Mouse (Mus musculus): ENCODE data around the gene Prex1. TPM values are rescaled to one million over a fixed set of nuclear protein-coding genes. Genes with fewer than 3 reads are reported as not detected.

Prex1 gene
- polyA plus RNA-seq, 1 experiment from 2014 or later: 29.7 TPM

GRCm38 (mm10) chr2:166652672-166653071 lies 61.0 kb downstream of the Prex1 start:
- 51% methylated on average over 4 of the region's 4 CpGs for WGBS
- Histone ChIP-seq H3K4me1 (replicated peaks) (peaks cover 58% of the 10 kb centered on the region), H3K9ac (no peak overlapping the region), H3K27ac (no peak overlapping the region; the same call in 1 of the 2 replicates), H3K9me3 (no peaks in the 10 kb centered on the region), H3K36me3 (no peaks in the 10 kb centered on the region), H3K4me2 (no peak overlapping the region), H3K27me3 (no peaks in the 10 kb centered on the region), H3K4me3 (no peak overlapping the region)
- no peak for ATAC-seq (ENCODE audit: low FRiP score)

GRCm38 (mm10) chr2:166651317-166652030 lies 62.2 kb downstream of the Prex1 start:
- Histone ChIP-seq H3K27me3 (no peaks in the 10 kb centered on the region), H3K9me3 (no peaks in the 10 kb centered on the region), H3K9ac (0 out of 2 replicates have a peak overlapping the region, but pooled peaks have one; percentile 0), H3K4me3 (no peak overlapping the region), H3K4me1 (replicated peaks) (peaks cover 51% of the 10 kb centered on the region), H3K4me2 (no peak overlapping the region), H3K27ac (peak overlapping the region; percentile 30; the same call in 1 of the 2 replicates), H3K36me3 (0 out of 2 replicates have a peak, but pooled peaks cover 1% of the 10 kb centered on the region)
- 77% methylated on average over 10 of the region's 10 CpGs for WGBS
- no peak for ATAC-seq (ENCODE audit: low FRiP score)

GRCm38 (mm10) chr2:166650414-166650813 lies 63.2 kb downstream of the Prex1 start:
- H3K4me1 ChIP-seq (replicated peaks): peaks cover 41% of the 10 kb centered on the region
- no peak for ATAC-seq (ENCODE audit: low FRiP score)
- peaks cover 5% of the 10 kb centered on the region; the same call in 1 of the 2 replicates for H3K36me3 ChIP-seq
- no peak overlapping the region for H3K9ac ChIP-seq
- H3K9me3 ChIP-seq: no peaks in the 10 kb centered on the region
- no peak overlapping the region for H3K4me2 ChIP-seq
- no peak overlapping the region for H3K4me3 ChIP-seq
- 26% methylated on average over 9 of the region's 9 CpGs for WGBS
- no peaks in the 10 kb centered on the region for H3K27me3 ChIP-seq
- H3K27ac ChIP-seq: peak overlapping the region; percentile 30; the same call in 1 of the 2 replicates

- no peaks in the 10 kb centered on the region for H3K27me3 ChIP-seq
- ATAC-seq (ENCODE audit: low FRiP score): no peak
- no peaks in the 10 kb centered on the region for H3K9me3 ChIP-seq
- WGBS: 78% methylated on average over 7 of the region's 7 CpGs
- H3K4me2 ChIP-seq: no peak overlapping the region
- no peak overlapping the region for H3K9ac ChIP-seq
- no peak overlapping the region for H3K27ac ChIP-seq
- H3K4me3 ChIP-seq: no peak overlapping the region
- peaks cover 28% of the 10 kb centered on the region for H3K4me1 ChIP-seq (replicated peaks)
- peaks cover 5% of the 10 kb centered on the region; the same call in 1 of the 2 replicates for H3K36me3 ChIP-seq
These were observed 66.4 kb downstream of the Prex1 start for GRCm38 (mm10) chr2:166647242-166647641.

GRCm38 (mm10) chr2:166646434-166647088 lies 67.1 kb downstream of the Prex1 start:
- 71% methylated on average over 12 of the region's 12 CpGs for WGBS
- no peak overlapping the region for H3K4me3 ChIP-seq

GRCm38 (mm10) chr2:166644816-166645215 lies 68.8 kb downstream of the Prex1 start:
- Histone ChIP-seq H3K9ac (0 out of 2 replicates have a peak overlapping the region, but pooled peaks have one; percentile 3), H3K4me1 (replicated peaks) (peaks cover 11% of the 10 kb centered on the region), H3K27me3 (no peaks in the 10 kb centered on the region), H3K27ac (no peak overlapping the region), H3K4me3 (no peak overlapping the region), H3K9me3 (no peaks in the 10 kb centered on the region), H3K4me2 (no peak overlapping the region), H3K36me3 (peaks cover 14% of the 10 kb centered on the region; the same call in 1 of the 2 replicates)
- WGBS: 76% methylated on average over 11 of the region's 11 CpGs
- no peak for ATAC-seq (ENCODE audit: low FRiP score)

More at GRCm38 (mm10) chr2:166646434-166647088, 67.1 kb downstream of the Prex1 start:
- ATAC-seq (ENCODE audit: low FRiP score): no peak
- no peaks in the 10 kb centered on the region for H3K27me3 ChIP-seq
- peak overlapping the region; percentile 9; the same call in 1 of the 2 replicates for H3K9ac ChIP-seq
- H3K4me2 ChIP-seq: no peak overlapping the region
- H3K9me3 ChIP-seq: no peaks in the 10 kb centered on the region
- H3K4me1 ChIP-seq (replicated peaks): peaks cover 25% of the 10 kb centered on the region
- H3K27ac ChIP-seq: no peak overlapping the region; the same call in 1 of the 2 replicates
- H3K36me3 ChIP-seq: peaks cover 5% of the 10 kb centered on the region; the same call in 1 of the 2 replicates

GRCm38 (mm10) chr2:166642581-166642987 lies 71.0 kb downstream of the Prex1 start:
- peaks cover 28% of the 10 kb centered on the region for H3K4me1 ChIP-seq (replicated peaks)
- H3K9me3 ChIP-seq: no peaks in the 10 kb centered on the region
- no peak for ATAC-seq (ENCODE audit: low FRiP score)
- H3K27me3 ChIP-seq: no peaks in the 10 kb centered on the region
- H3K27ac ChIP-seq: no peak overlapping the region
- WGBS: 92% methylated on average over 8 of the region's 8 CpGs
- no peak overlapping the region for H3K4me3 ChIP-seq
- H3K4me2 ChIP-seq: no peak overlapping the region
- H3K36me3 ChIP-seq: peaks cover 14% of the 10 kb centered on the region; the same call in 1 of the 2 replicates
- H3K9ac ChIP-seq: no peak overlapping the region

GRCm38 (mm10) chr2:166639750-166640149 lies 73.9 kb downstream of the Prex1 start:
- Histone ChIP-seq H3K4me3 (no peak overlapping the region), H3K36me3 (peaks cover 9% of the 10 kb centered on the region; the same call in 1 of the 2 replicates), H3K4me2 (no peak overlapping the region), H3K27ac (no peak overlapping the region), H3K9ac (no peak overlapping the region), H3K27me3 (no peaks in the 10 kb centered on the region), H3K4me1 (replicated peaks) (peaks cover 37% of the 10 kb centered on the region), H3K9me3 (no peaks in the 10 kb centered on the region)
- ATAC-seq (ENCODE audit: low FRiP score): no peak
- WGBS: 94% methylated on average over 5 of the region's 5 CpGs

GRCm38 (mm10) chr2:166638947-166639641 lies 74.5 kb downstream of the Prex1 start:
- Histone ChIP-seq H3K4me3 (no peak overlapping the region), H3K9ac (no peak overlapping the region), H3K36me3 (peaks cover 9% of the 10 kb centered on the region; the same call in 1 of the 2 replicates), H3K4me1 (replicated peaks) (peaks cover 36% of the 10 kb centered on the region), H3K9me3 (no peaks in the 10 kb centered on the region), H3K27ac (no peak overlapping the region), H3K4me2 (no peak overlapping the region), H3K27me3 (no peaks in the 10 kb centered on the region)
- ATAC-seq (ENCODE audit: low FRiP score): no peak
- 79% methylated on average over 18 of the region's 18 CpGs for WGBS

GRCm38 (mm10) chr2:166638079-166638800 lies 75.4 kb downstream of the Prex1 start:
- WGBS: 74% methylated on average over 13 of the region's 13 CpGs
- H3K4me1 ChIP-seq (replicated peaks): peaks cover 36% of the 10 kb centered on the region
- H3K4me3 ChIP-seq: no peak overlapping the region

GRCm38 (mm10) chr2:166637673-166637990 lies 76.0 kb downstream of the Prex1 start:
- Histone ChIP-seq H3K9me3 (no peaks in the 10 kb centered on the region), H3K9ac (peak overlapping the region; percentile 31; the same call in 1 of the 2 replicates), H3K4me3 (no peak overlapping the region), H3K4me1 (replicated peaks) (peaks cover 38% of the 10 kb centered on the region), H3K27ac (peak overlapping the region; percentile 60; the same call in 1 of the 2 replicates), H3K27me3 (no peaks in the 10 kb centered on the region), H3K36me3 (peaks cover 15% of the 10 kb centered on the region; the same call in 1 of the 2 replicates), H3K4me2 (no peak overlapping the region)
- ATAC-seq (ENCODE audit: low FRiP score): no peak
- WGBS: 52% methylated on average over 4 of the region's 4 CpGs

More at GRCm38 (mm10) chr2:166638079-166638800, 75.4 kb downstream of the Prex1 start:
- H3K4me2 ChIP-seq: no peak overlapping the region
- no peaks in the 10 kb centered on the region for H3K9me3 ChIP-seq
- peaks cover 9% of the 10 kb centered on the region; the same call in 1 of the 2 replicates for H3K36me3 ChIP-seq
- no peak for ATAC-seq (ENCODE audit: low FRiP score)
- 0 out of 2 replicates have a peak overlapping the region, but pooled peaks have one; percentile 60 for H3K27ac ChIP-seq
- H3K27me3 ChIP-seq: no peaks in the 10 kb centered on the region
- no peak overlapping the region for H3K9ac ChIP-seq
